Mouse (Mus musculus): ENCODE results near the gene Ccdc186.

Gene Ccdc186

DNA sequence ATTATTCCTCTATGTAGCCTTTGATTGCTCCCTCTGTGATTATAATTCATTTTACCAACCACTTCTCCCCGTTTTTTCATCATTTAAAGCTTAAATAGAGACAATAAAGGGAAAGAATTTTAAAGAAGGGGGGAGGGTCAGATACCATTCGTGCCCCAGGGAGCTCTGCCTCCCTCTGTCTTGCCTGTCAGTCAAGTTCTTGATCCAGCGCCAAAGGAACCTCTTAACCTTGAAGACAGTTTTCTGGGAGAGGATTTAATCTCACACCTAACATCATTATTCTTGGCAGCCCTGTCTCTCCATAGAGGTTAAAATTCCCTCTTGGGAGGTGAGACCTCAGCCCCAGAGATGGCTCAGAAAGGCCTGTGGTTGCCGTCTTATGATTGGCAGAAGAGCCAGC is 71.3 kb downstream of the Ccdc186 start:
- no peak for DNase-seq

DNA sequence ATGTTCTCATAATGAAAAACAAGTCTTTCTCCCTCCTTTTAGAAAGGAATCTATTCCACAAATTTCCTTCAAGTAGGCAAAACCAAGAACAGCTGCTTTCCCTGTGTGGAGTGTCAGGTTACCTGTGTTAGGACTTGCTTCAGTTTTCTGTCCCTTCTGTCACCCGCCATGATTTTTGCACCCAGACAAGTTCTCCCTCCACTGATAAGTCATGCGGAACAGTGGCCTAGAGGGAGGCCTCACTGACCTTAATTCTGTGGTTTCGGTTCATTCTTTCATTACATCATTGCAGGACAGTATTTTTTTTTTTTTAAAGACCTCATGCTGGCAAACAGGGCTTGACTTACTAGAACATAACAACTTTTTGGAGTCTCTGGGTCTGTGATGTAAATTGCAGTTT is 72.6 kb downstream of the Ccdc186 start:
- peak; percentile 66 for DNase-seq

DNA sequence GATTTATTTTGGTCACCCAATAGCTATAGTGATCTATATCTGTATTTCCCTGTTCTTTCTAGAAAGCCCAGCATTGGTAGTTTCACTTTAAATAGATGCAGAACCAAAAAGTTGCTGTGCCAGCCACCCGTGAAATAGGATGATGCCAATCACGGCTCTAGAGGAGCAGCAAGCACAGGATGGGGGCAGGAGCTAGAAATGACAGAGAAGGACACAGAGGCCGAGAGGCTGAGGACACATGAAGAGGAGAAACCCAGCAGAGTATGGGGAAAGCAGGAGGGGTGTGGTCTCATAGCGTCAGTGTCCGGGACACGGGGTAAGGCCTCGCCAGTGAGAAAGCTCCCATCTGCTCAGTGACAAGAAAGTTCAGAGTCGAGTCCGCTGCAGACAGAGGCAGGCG is 74.1 kb downstream of the Ccdc186 start:
- peak; percentile 45 for DNase-seq

DNA sequence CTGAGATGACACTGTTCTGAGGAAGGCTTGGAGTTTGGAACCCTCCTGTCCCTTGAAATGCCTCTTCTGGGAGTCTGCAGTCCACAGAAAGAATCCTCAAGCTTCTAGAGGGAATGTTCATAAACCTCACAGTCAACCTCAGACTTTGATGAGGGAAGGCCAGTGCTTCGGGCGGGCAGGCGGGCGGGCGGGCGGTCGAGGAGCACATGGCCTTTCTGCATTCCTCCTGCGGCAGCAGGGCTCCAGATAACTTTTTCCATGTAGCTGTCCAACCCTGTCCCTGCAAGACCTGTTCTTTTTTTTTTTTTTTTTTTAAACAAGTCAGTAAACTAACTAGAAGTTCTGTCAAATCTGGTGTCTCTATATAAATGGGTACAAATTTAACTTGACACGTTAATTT is 75.4 kb downstream of the Ccdc186 start:
- no peak for DNase-seq

DNA sequence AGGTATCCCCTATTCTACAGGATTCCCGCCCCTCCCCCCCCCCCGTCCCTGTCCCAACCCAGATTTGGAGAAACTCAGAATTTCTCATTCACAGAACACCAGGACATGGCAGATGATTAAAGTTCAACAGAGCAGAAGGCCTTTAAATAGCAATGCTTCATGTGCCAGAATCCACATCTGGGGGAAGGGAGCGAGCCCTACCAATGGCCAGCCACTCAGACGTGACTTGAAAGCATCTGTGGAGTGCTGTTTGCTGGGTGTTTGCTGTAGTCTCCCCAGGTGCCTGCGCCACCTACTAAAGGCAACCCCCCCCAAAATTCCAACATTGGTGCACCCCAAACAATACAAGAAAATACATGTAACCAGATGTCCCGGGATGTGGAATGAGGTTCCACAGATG is 76.5 kb downstream of the Ccdc186 start:
- no peak for DNase-seq

DNA sequence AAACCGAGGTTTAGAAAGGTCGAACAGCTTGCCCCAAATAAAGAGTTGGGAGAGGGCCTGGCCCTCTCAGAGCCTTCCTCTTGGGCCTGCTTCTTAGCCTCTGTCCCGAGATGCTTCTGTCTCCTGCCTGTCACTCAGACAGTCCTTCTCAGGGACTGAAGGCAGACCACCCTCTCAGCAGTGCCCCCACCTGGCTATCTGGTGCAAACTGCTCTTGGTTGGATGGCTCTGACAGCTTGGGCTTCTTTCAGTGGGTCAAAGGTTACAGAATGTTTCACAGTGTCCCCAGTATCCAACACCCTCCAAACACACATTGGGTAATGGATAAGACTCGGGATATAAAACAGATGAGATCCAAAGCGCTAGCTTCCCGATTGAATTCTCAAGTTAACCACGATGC is 76.9 kb downstream of the Ccdc186 start:
- peak; percentile 60 for DNase-seq
